Mouse (Mus musculus) stomach, postnatal 0 days (tissue): ENCODE data around the gene Ccdc142. TPM values are rescaled to one million over a fixed set of nuclear protein-coding genes. Genes with fewer than 3 reads are reported as not detected.

Experiments used
- ATAC-seq: fragments of 200-750 bp; cut with Nextera tagmentation; 2 replicates; pipeline ENCODE4 v1.8.0; 2017; ENCODE audit not compliant: low FRiP score, low TSS enrichment
- DNase-seq: peaks from one replicate; pipeline ENCODE4 v3.0.0-alpha.2; 2016; ENCODE audit warnings: low spot score
- H3K27ac ChIP-seq: fragments of 300-500 bp; sonication (generic); replicated peaks from 2 replicates; pipeline ENCODE4 v1.5.1; 2014; ENCODE audit warnings: mild to moderate bottlenecking, control low read depth
- H3K27me3 ChIP-seq: fragments of 300-500 bp; sonication (generic); 2 replicates; pipeline ENCODE4 v1.6.1; 2014; ENCODE audit warnings: low read length; ENCODE audit not compliant: control insufficient read depth, insufficient read depth
- H3K36me3 ChIP-seq: fragments of 300-500 bp; sonication (generic); 2 replicates; pipeline ENCODE4 v1.6.1; 2014; ENCODE audit warnings: low read length, mixed read lengths; ENCODE audit not compliant: control insufficient read depth, insufficient read depth
- H3K4me1 ChIP-seq: fragments of 300-500 bp; sonication (generic); replicated peaks from 2 replicates; pipeline ENCODE4 v1.6.1; 2014; ENCODE audit warnings: antibody characterized with exemption; ENCODE audit not compliant: control insufficient read depth, insufficient read depth
- H3K4me2 ChIP-seq: fragments of 300-500 bp; sonication (generic); replicated peaks from 2 replicates; pipeline ENCODE4 v1.6.1; 2014; ENCODE audit warnings: low read depth, mild to moderate bottlenecking, control low read depth, moderate library complexity
- H3K4me3 ChIP-seq: fragments of 300-500 bp; sonication (generic); 2 replicates; pipeline ENCODE4 v1.5.1; 2014; ENCODE audit warnings: low read depth, low read length, control low read depth
- H3K9ac ChIP-seq: fragments of 300-500 bp; sonication (generic); 2 replicates; pipeline ENCODE4 v1.6.1; 2014; ENCODE audit warnings: mild to moderate bottlenecking, low read length, control low read depth, mixed read lengths
- H3K9me3 ChIP-seq: fragments of 300-500 bp; sonication (generic); 2 replicates; pipeline ENCODE4 v1.6.1; 2016; ENCODE audit warnings: low read length; ENCODE audit not compliant: control insufficient read depth
- CTCF ChIP-seq: IDR thresholded peaks from 2 replicates; pipeline ENCODE4 v1.5.1; 2016; ENCODE audit warnings: antibody characterized with exemption, low read depth, mild to moderate bottlenecking, moderate library complexity
- EP300 ChIP-seq: optimal IDR thresholded peaks from 2 replicates; pipeline ENCODE3; 2016; ENCODE audit warnings: antibody characterized with exemption
- WGBS: fragments of 180-500 bp; shearing (Covaris S2); extraction: QIAGEN DNeasy Blood & Tissue Kit; methylation state at CpG from one replicate; pipeline ENCODE4 v1.1.7; 2014; 5-methylcytosine and 5-hydroxymethylcytosine counted together
- polyA plus RNA-seq: library from polyadenylated mRNA; unstranded; fragments of >200 nt; fragmentation: Nextera tagmentation; extraction: Ambion mirVana; gene quantifications from 2 replicates; pipeline ENCODE4 v1.2.1, GENCODE M21; 2015

Gene Ccdc142
- polyA plus RNA-seq, 1 experiment from 2014 or later, result 1.1 TPM

DNA sequence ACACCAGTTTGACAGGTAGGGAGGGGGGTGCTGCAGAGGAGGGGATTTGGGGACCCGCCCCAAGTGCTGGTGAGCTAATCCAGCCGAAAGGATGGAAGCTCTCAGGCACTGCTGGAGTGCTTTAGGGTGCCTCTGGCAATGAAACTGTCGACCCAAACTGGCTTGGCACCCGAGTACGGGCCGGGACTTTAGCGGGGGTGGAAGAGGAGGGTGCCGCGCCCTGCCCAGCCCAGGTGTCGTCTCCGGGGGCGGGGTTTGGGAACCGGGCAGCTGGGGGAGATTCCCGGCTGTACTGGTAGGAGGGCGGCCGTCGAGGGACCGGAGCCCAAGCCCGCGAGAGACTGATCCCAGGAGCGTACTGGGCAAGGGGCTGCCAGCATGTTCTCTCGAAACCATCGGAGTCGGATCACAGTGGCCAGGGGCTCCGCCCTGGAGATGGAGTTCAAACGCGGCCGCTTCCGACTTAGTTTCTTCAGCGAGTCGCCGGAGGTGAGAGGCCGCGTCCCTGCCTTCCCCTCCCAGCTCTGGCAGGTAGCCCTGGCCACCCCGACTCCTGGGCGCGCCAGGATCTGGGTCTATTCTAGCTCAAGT is 34.3 kb downstream of the Ccdc142 start:
- Histone ChIP-seq H3K36me3 (no peaks in the 10 kb centered on the region), H3K4me2 (peak overlapping the region; percentile 89), H3K27ac (peak overlapping the region; percentile 99), H3K9ac (peak overlapping the region; percentile 89), H3K27me3 (no peaks in the 10 kb centered on the region), H3K9me3 (no peaks in the 10 kb centered on the region), H3K4me1 (peaks cover 2% of the 10 kb centered on the region), H3K4me3 (peak overlapping the region; percentile 57)
- TF ChIP-seq EP300 (no peak), CTCF (no peak)
- 0 out of 2 replicates have a peak, but pooled peaks have one; percentile 8 for ATAC-seq
- peak; percentile 80 for DNase-seq
- 5% methylated on average over 36 of the region's 37 CpGs for WGBS

DNA sequence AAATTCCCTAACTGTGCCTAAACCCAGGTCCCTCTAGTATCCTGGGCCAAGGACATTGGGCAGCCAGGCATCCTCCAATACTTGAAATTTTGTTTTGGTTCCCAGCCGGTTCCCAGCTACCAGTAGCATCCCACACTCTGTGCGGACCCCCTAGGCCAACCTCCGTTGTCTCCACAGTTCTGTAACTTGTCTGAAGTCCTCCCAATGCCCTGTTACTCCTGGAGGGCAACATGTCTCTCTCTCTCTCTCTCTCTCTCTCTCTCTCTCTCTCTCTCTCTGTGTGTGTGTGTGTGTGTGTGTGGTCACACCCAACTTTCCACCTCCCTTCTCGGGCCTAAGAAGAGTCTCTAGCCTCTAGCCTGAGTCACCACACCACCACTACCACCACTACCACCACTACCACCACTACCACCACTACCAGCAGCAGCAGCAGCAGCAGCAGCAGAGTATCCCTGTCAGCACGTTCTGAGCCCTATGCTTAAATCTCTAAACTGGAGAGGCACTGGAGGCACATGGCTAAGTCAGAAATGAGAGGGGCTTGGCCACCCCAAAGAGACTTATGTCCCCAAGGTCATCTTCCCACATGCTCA is 35.0 kb downstream of the Ccdc142 start:
- H3K36me3 ChIP-seq, result no peaks in the 10 kb centered on the region
- H3K9ac ChIP-seq, result peak overlapping the region; percentile 89
- peak overlapping the region; percentile 57 for H3K4me3 ChIP-seq
- H3K4me2 ChIP-seq, result peak overlapping the region; percentile 89
- ATAC-seq (peak; percentile 26; the same call in 1 of the 2 replicates), DNase-seq (peak; percentile 37)
- H3K9me3 ChIP-seq, result no peaks in the 10 kb centered on the region
- peak overlapping the region; percentile 99 for H3K27ac ChIP-seq
- H3K27me3 ChIP-seq, result no peaks in the 10 kb centered on the region
- WGBS, result 23% methylated on average over 5 of the region's 5 CpGs
- peaks cover 2% of the 10 kb centered on the region for H3K4me1 ChIP-seq
- TF ChIP-seq EP300, result no peak

DNA sequence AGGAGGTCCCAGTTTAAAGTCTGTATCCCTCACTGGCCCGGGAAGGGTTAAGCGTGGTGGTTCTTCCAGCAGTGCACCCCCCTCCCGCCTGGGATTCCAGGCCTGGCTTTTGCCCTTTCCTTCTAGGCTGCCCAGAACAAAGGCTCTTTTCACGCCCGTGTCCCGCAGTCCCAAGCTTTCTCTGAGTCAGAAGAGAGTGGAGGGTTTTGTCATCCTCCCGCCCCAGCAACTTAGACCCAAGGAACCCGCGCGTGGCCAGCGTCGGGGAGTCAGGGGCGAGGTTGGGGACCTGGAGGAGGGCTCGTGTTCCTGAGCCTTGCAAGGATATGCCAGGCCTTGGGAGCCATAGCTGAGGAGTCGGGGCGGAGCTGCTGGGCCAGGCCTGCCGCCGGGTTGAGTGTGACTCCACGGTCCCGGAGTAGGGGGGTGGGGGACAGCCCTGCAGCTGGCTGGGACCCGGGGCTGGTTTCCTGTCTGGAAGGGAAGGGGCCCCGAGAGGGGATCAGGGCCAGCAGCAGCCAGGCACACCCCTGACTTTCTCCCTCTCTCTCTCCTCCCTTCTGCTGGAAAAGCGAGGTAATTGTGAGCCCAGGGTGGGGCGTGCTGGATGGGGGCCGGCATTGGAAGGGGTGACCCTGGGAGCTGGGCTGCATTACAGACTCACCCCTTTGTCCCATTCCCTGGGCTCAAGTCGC is 35.6 kb downstream of the Ccdc142 start:
- peak overlapping the region; percentile 99 for H3K27ac ChIP-seq
- no peaks in the 10 kb centered on the region for H3K9me3 ChIP-seq
- under 1% methylated on average over 23 of the region's 26 CpGs for WGBS
- H3K36me3 ChIP-seq, result no peaks in the 10 kb centered on the region
- peak overlapping the region; percentile 89 for H3K4me2 ChIP-seq
- H3K4me3 ChIP-seq, result peak overlapping the region; percentile 57
- H3K9ac ChIP-seq, result peak overlapping the region; percentile 89
- DNase-seq (peak; percentile 86), ATAC-seq (peak; percentile 76)
- no peaks in the 10 kb centered on the region for H3K27me3 ChIP-seq
- TF ChIP-seq EP300, result no peak
- no peak for TF ChIP-seq CTCF
- peaks cover 2% of the 10 kb centered on the region for H3K4me1 ChIP-seq

DNA sequence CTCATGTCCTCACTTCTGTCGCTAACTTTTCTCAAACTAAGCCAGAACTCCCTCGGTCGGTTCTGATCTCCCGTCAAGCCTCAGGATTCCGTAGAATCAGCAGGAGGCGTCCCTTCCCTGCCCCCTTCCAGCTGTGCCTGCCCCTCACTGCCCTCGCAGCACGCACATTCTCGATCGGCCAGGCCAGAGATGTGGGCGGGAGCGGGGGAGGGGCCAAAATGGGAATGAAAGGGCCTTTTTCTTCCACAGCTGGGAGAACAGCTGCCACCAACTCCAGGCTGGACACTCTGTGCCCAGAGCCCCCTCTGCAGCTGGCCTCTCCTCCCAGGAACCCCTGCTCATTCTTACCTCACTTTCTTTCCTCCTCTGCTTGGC is 36.2 kb downstream of the Ccdc142 start:
- peak; percentile 73 for ATAC-seq
- Histone ChIP-seq H3K4me3 (peak overlapping the region; percentile 57), H3K4me1 (peaks cover 6% of the 10 kb centered on the region), H3K9me3 (no peaks in the 10 kb centered on the region), H3K36me3 (no peaks in the 10 kb centered on the region), H3K9ac (peak overlapping the region; percentile 89), H3K4me2 (peak overlapping the region; percentile 89), H3K27me3 (no peaks in the 10 kb centered on the region), H3K27ac (peak overlapping the region; percentile 99)
- 0% methylated on average over 12 of the region's 12 CpGs for WGBS
- DNase-seq, result peak; percentile 92
- no peak for TF ChIP-seq EP300
- peak; percentile 23 for TF ChIP-seq CTCF

DNA sequence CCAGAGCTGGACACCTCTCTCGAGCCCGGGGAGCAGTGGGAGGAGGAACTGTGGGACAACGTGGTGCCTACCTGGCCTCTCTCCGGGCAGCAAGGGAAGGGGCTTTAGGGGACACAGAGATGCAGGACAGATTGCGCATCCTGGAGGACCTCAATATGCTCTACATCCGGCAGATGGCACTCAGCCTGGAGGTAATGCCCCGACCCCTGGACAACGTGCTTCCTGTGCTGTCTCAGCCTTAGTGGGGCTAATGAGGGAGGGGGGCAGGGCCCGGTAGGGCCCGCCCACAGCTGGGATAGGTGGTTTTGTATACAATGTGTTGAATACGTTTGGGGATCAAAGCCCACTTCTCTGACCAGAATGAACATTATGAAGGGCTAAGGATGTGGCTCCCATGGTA is 36.7 kb downstream of the Ccdc142 start:
- peak; percentile 10; the same call in 1 of the 2 replicates for ATAC-seq
- peak overlapping the region; percentile 99 for H3K27ac ChIP-seq
- H3K4me1 ChIP-seq, result peaks cover 6% of the 10 kb centered on the region
- peak overlapping the region; percentile 57 for H3K4me3 ChIP-seq
- DNase-seq, result no peak
- H3K27me3 ChIP-seq, result no peaks in the 10 kb centered on the region
- 7% methylated on average over 11 of the region's 11 CpGs for WGBS
- no peaks in the 10 kb centered on the region for H3K36me3 ChIP-seq
- H3K9me3 ChIP-seq, result no peaks in the 10 kb centered on the region
- H3K4me2 ChIP-seq, result peak overlapping the region; percentile 89
- peak overlapping the region; percentile 89 for H3K9ac ChIP-seq
- peak; percentile 41 for TF ChIP-seq CTCF
- TF ChIP-seq EP300, result no peak

DNA sequence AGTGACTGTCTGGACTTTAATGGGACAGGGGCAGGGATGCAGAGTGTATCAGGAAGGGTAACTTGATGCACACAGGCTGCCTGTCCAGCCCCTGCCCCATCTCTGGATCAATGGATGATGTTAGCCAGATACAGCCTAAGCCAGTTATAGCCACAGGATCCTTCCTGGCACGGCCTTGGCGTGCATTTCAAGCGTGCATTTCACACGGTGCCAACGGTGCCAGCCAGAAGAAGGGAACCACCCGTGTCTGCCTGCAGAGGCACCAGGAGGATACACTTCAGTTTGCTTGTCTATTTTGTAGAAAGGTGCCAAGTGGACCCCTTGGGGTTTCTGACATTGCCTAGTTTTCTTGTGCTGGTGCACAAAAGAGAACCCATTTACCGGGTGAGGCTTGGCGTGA is 38.6 kb downstream of the Ccdc142 start:
- H3K4me2 ChIP-seq, result no peak overlapping the region
- peaks cover 6% of the 10 kb centered on the region for H3K4me1 ChIP-seq
- no peak overlapping the region for H3K9ac ChIP-seq
- DNase-seq, result no peak
- H3K9me3 ChIP-seq, result no peaks in the 10 kb centered on the region
- H3K27me3 ChIP-seq, result no peaks in the 10 kb centered on the region
- 89% methylated on average over 8 of the region's 8 CpGs for WGBS
- H3K36me3 ChIP-seq, result no peaks in the 10 kb centered on the region
- no peak for ATAC-seq
- H3K27ac ChIP-seq, result no peak overlapping the region
- TF ChIP-seq EP300, result no peak
- no peak overlapping the region for H3K4me3 ChIP-seq
